Mouse (Mus musculus): ENCODE data around the gene Rere. TPM values are rescaled to one million over a fixed set of nuclear protein-coding genes. Genes with fewer than 3 reads are reported as not detected.
"Not testable (repeated sequence)": the region's sequence is repeated elsewhere in the genome, so short reads cannot be mapped to it uniquely, and the experiment has no call there.

The Rere gene
- total RNA-seq, 1 experiment from 2014 or later = 50.0 TPM

DNA sequence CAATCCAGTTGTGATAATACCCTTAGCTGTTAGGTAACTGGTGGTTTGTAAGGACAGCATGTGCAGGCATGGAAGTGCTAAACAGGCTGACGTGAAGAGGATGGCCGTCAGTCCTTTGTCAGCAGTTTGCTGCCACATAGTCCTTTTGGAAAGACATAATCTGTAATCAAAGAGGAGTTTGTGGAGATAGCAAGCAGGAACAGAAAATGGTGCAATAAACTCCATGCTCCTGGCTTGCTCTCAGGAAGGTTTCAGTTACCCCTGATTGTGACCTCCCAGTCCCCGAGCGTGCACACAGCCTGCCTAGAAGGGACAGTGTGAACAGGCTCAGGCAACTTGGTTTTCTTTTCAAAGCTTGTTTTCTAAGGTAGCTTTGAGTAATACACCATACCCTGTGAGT is 175.9 kb downstream of the Rere start:
- no peak for ATAC-seq (replicated peaks in 1 of 2; ENCODE audit: insufficient read depth in 1 of 2, low FRiP score in 2 of 2, low TSS enrichment in 1 of 2, low read depth in 1 of 2, poor library complexity in 2 of 2, severe bottlenecking in 2 of 2)

DNA sequence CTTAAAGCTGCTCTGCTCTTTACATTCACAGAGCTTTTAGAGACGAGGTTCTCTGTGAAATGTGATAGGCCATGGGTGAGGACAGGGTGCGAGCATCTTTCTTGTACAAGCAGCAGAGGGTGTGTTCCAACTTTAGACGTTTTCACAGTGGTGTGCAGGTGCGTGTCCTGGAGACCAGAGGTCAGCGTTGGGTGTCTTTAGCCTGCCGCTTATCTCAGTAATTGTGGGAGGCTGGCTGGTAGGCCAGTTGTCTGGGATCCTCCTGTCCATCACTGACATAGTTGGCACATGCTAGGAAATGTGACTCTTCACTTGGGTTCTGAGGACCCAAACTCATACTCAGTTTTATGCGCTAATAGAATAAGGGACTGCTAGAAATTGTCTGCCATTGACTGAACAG is 176.3 kb downstream of the Rere start:
- no peak for ATAC-seq (replicated peaks in 1 of 2; ENCODE audit: insufficient read depth in 1 of 2, low FRiP score in 2 of 2, low TSS enrichment in 1 of 2, low read depth in 1 of 2, poor library complexity in 2 of 2, severe bottlenecking in 2 of 2)

DNA sequence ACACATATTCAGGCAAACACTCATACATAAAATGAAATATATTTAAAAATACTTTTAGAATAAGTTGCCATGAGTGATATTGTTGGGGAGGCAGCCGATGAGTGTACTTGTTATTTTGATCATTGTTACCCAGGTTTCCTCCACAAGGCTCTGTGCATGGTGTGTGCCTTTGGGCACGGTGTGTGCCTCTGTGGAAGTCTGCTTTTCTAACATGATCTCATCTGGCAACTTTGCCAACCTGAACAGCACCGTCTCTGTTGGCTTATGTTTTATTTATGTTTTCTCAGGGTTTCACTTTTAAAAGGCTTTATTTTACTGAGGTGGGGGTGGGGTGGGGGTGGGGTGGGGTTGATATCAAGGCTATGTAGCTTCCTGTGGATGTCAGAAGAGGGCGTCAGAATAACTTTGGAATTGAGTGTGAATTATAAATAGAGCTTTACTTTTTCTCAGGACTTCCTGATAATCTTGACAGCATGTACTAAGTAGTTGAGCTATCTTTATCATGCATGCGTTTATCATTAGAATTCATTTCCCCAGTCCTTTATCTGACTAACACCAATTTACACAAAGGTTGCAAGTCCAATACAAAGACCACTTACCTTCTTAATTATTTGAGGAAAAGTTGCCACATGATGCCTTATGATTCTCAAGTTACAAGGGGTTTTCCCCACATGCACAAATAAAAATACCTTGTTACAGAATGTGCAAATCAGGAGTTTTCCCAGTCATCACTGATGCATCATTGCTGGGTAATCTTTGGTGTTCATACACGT is 177.8 kb downstream of the Rere start:
- no peak for ATAC-seq (replicated peaks in 1 of 2; ENCODE audit: insufficient read depth in 1 of 2, low FRiP score in 2 of 2, low TSS enrichment in 1 of 2, low read depth in 1 of 2, poor library complexity in 2 of 2, severe bottlenecking in 2 of 2)

- ATAC-seq (replicated peaks in 1 of 2; ENCODE audit: insufficient read depth in 1 of 2, low FRiP score in 2 of 2, low TSS enrichment in 1 of 2, low read depth in 1 of 2, poor library complexity in 2 of 2, severe bottlenecking in 2 of 2) = no peak
Observed at GRCm38 (mm10) chr4:150460451-150460850, 179.0 kb downstream of the Rere start.

- ATAC-seq (replicated peaks in 1 of 2; ENCODE audit: insufficient read depth in 1 of 2, low FRiP score in 2 of 2, low TSS enrichment in 1 of 2, low read depth in 1 of 2, poor library complexity in 2 of 2, severe bottlenecking in 2 of 2) = no peak
Observed at GRCm38 (mm10) chr4:150461011-150461410, 179.6 kb downstream of the Rere start.

GRCm38 (mm10) chr4:150461427-150462189 is 180.2 kb downstream of the Rere start:
- ATAC-seq (replicated peaks in 1 of 2; ENCODE audit: insufficient read depth in 1 of 2, low FRiP score in 2 of 2, low TSS enrichment in 1 of 2, low read depth in 1 of 2, poor library complexity in 2 of 2, severe bottlenecking in 2 of 2) = peak in 1 of 2 experiments; percentile 63; a peak in 2 of 4 replicates

GRCm38 (mm10) chr4:150462367-150462766 is 180.9 kb downstream of the Rere start:
- no peak for ATAC-seq (replicated peaks in 1 of 2; ENCODE audit: insufficient read depth in 1 of 2, low FRiP score in 2 of 2, low TSS enrichment in 1 of 2, low read depth in 1 of 2, poor library complexity in 2 of 2, severe bottlenecking in 2 of 2)

- peak; percentile 60 to 61; a peak in 2 of 4 replicates for ATAC-seq (replicated peaks in 1 of 2; ENCODE audit: insufficient read depth in 1 of 2, low FRiP score in 2 of 2, low TSS enrichment in 1 of 2, low read depth in 1 of 2, poor library complexity in 2 of 2, severe bottlenecking in 2 of 2)
Observed at GRCm38 (mm10) chr4:150465759-150466158, 184.3 kb downstream of the Rere start.

- ATAC-seq (replicated peaks in 1 of 2; ENCODE audit: insufficient read depth in 1 of 2, low FRiP score in 2 of 2, low TSS enrichment in 1 of 2, low read depth in 1 of 2, poor library complexity in 2 of 2, severe bottlenecking in 2 of 2) = no peak
Observed at GRCm38 (mm10) chr4:150469274-150469673, 187.8 kb downstream of the Rere start.

- no peak; a peak in 1 of 4 replicates for ATAC-seq (replicated peaks in 1 of 2; ENCODE audit: insufficient read depth in 1 of 2, low FRiP score in 2 of 2, low TSS enrichment in 1 of 2, low read depth in 1 of 2, poor library complexity in 2 of 2, severe bottlenecking in 2 of 2)
Observed at GRCm38 (mm10) chr4:150470674-150471328, 189.4 kb downstream of the Rere start.

GRCm38 (mm10) chr4:150472751-150473436 is 191.4 kb downstream of the Rere start:
- peak; percentile 72 to 89 for ATAC-seq (replicated peaks in 1 of 2; ENCODE audit: insufficient read depth in 1 of 2, low FRiP score in 2 of 2, low TSS enrichment in 1 of 2, low read depth in 1 of 2, poor library complexity in 2 of 2, severe bottlenecking in 2 of 2)

- ATAC-seq (replicated peaks in 1 of 2; ENCODE audit: insufficient read depth in 1 of 2, low FRiP score in 2 of 2, low TSS enrichment in 1 of 2, low read depth in 1 of 2, poor library complexity in 2 of 2, severe bottlenecking in 2 of 2) = no peak
Observed at GRCm38 (mm10) chr4:150473437-150474070, 192.1 kb downstream of the Rere start.

- ATAC-seq (replicated peaks in 1 of 2; ENCODE audit: insufficient read depth in 1 of 2, low FRiP score in 2 of 2, low TSS enrichment in 1 of 2, low read depth in 1 of 2, poor library complexity in 2 of 2, severe bottlenecking in 2 of 2) = no peak
Observed at GRCm38 (mm10) chr4:150474086-150474485, 192.6 kb downstream of the Rere start.

DNA sequence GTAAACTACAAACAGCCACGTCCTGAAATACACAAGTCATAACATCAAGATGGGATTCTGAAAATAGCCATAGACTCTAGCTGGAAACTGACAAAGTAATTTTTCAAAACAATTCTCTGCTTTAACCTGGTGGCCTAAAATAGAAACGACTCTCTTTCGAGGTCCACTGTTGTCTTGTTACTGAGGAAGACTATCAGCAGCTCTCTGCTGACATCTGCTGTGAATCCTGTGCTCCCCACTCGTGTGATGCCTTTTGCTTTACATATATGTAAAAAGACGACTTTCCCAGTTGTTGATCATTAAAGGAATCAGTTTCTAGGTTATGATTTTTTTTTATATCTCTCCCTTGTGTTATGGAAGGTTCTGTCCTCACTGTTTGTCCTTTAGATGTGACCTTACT is 194.8 kb downstream of the Rere start:
- ATAC-seq (replicated peaks in 1 of 2; ENCODE audit: insufficient read depth in 1 of 2, low FRiP score in 2 of 2, low TSS enrichment in 1 of 2, low read depth in 1 of 2, poor library complexity in 2 of 2, severe bottlenecking in 2 of 2) = no peak

DNA sequence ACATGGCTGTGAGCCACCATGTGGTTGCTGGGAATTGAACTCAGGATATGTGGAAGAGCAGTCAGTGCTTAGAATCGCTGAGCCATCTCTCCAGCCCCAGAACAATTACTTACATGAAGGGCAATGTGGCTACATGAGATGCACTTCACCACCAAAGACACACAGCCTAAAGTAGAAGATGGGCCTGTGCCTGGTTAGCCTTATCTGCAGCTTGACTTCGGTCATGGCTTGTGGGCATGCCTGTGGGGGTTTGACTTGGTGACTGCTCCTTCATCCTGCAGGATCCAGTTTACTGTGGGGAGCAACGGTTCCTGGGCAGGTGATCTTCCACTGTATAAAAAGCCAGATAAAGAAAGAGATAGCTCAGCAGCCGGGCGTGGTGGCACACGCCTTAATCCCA is 196.6 kb downstream of the Rere start:
- no peak for ATAC-seq (replicated peaks in 1 of 2; ENCODE audit: insufficient read depth in 1 of 2, low FRiP score in 2 of 2, low TSS enrichment in 1 of 2, low read depth in 1 of 2, poor library complexity in 2 of 2, severe bottlenecking in 2 of 2)

DNA sequence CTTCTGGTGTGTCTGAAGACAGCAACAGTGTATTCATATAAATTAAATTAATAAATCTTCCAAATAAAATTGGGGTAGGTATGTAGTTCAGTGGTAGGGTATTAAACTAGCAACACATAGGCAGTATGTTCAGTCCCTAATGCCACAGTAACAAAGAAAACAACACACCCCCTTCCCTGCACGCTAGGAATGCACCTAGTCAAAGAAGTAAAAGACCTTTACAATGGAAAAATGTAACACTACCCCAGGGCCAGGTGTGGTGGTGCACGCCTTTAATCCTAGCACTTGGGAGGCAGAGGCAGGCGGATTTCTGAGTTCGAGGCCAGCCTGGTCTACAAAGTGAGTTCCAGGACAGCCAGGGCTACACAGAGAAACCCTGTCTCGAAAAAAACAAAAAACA is 201.6 kb downstream of the Rere start:
- ATAC-seq (replicated peaks in 1 of 2; ENCODE audit: insufficient read depth in 1 of 2, low FRiP score in 2 of 2, low TSS enrichment in 1 of 2, low read depth in 1 of 2, poor library complexity in 2 of 2, severe bottlenecking in 2 of 2) = not testable (repeated sequence)

GRCm38 (mm10) chr4:150486097-150486496 is 204.7 kb downstream of the Rere start:
- peak; percentile 67 for ATAC-seq (replicated peaks in 1 of 2; ENCODE audit: insufficient read depth in 1 of 2, low FRiP score in 2 of 2, low TSS enrichment in 1 of 2, low read depth in 1 of 2, poor library complexity in 2 of 2, severe bottlenecking in 2 of 2)

Measured in hematopoietic stem cell, adult 5-6 weeks (primary cell).